Mouse (Mus musculus): ENCODE measurements around the gene Kif2a. TPM values are rescaled to one million over a fixed set of nuclear protein-coding genes. Genes with fewer than 3 reads are reported as not detected.
A peak's percentile ranks its signal among the peaks of the same experiment; 100 is the strongest.

Kif2a gene
- polyA plus RNA-seq, 1 experiment from 2014 or later, result 31.6 TPM

- no peak overlapping the region for H3K27ac ChIP-seq (ENCODE audit: low read depth, low read length)
- H3K9ac ChIP-seq (ENCODE audit: low read length), result no peak overlapping the region
- no peaks in the 10 kb centered on the region for H3K27me3 ChIP-seq (replicated peaks; ENCODE audit: control insufficient read depth, insufficient read depth, low read length)
- no peak for DNase-seq (ENCODE audit: low spot score)
- H3K4me3 ChIP-seq (ENCODE audit: low read depth, low read length), result no peak overlapping the region
- H3K36me3 ChIP-seq (ENCODE audit: control insufficient read depth, insufficient read depth, low read length), result no peaks in the 10 kb centered on the region
- ATAC-seq, result no peak
- H3K4me2 ChIP-seq (ENCODE audit: low read length), result no peak overlapping the region
- H3K4me1 ChIP-seq (ENCODE audit: control insufficient read depth, insufficient read depth, low read length), result no peaks in the 10 kb centered on the region
- H3K9me3 ChIP-seq (replicated peaks; ENCODE audit: control insufficient read depth, low read length), result no peaks in the 10 kb centered on the region
Measured at GRCm38 (mm10) chr13:107031228-107031627, 9.3 kb upstream of the Kif2a start.

DNA sequence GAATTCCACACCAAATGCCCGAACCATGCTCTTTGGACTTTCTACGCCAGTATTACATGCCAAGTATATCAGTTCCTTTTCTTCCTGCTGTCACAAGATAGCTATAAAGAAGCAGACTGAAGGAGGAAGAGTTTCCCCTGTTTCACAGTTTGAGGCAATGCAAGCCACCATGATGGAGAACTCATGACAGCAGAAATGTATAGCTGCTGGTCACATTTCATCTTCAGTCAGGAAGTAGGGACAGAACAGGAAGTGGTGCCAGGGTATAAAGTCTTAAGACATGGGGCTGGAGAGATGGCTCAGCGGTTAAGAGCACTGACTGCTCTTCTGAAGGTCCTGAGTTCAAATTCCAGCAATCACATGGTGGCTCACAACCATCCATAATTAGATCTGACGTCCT lies 5.3 kb upstream of the Kif2a start:
- Histone ChIP-seq H3K9ac (ENCODE audit: low read length) (no peak overlapping the region), H3K9me3 (replicated peaks; ENCODE audit: control insufficient read depth, low read length) (no peaks in the 10 kb centered on the region; the same call in 1 of the 2 replicates), H3K36me3 (ENCODE audit: control insufficient read depth, insufficient read depth, low read length) (no peaks in the 10 kb centered on the region), H3K27ac (ENCODE audit: low read depth, low read length) (no peak overlapping the region), H3K4me2 (ENCODE audit: low read length) (no peak overlapping the region), H3K27me3 (replicated peaks; ENCODE audit: control insufficient read depth, insufficient read depth, low read length) (no peaks in the 10 kb centered on the region), H3K4me3 (ENCODE audit: low read depth, low read length) (no peak overlapping the region), H3K4me1 (ENCODE audit: control insufficient read depth, insufficient read depth, low read length) (no peaks in the 10 kb centered on the region)
- 94% methylated on average over 4 of the region's 4 CpGs for WGBS
- no peak for ATAC-seq
- DNase-seq (ENCODE audit: low spot score), result no peak

DNA sequence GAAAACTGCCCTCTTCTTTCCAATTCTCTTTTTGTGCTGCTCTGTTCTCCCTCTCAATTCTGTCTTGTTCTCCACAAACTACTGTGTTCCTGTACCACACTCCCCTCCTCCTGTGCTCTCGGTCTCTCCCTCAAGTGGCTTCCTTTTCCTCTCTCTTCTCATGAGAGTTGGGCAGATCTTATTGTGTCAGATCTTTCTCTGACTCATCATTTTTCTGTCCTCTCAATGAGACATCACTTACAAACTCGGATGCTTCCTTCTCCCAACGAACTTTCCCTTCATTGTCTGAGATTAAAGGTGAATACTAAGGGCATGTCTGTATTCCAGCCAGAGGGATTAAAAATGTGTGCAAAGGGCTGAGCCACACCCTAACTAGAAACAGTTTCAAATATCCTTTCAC lies 3.7 kb upstream of the Kif2a start:
- ATAC-seq (no peak), DNase-seq (ENCODE audit: low spot score) (no peak)
- Histone ChIP-seq H3K36me3 (ENCODE audit: control insufficient read depth, insufficient read depth, low read length) (no peaks in the 10 kb centered on the region), H3K27me3 (replicated peaks; ENCODE audit: control insufficient read depth, insufficient read depth, low read length) (no peaks in the 10 kb centered on the region), H3K9me3 (replicated peaks; ENCODE audit: control insufficient read depth, low read length) (no peaks in the 10 kb centered on the region; the same call in 1 of the 2 replicates), H3K4me2 (ENCODE audit: low read length) (no peak overlapping the region), H3K4me3 (ENCODE audit: low read depth, low read length) (no peak overlapping the region), H3K27ac (ENCODE audit: low read depth, low read length) (no peak overlapping the region), H3K9ac (ENCODE audit: low read length) (no peak overlapping the region), H3K4me1 (ENCODE audit: control insufficient read depth, insufficient read depth, low read length) (no peaks in the 10 kb centered on the region)
- 85% methylated on average over 3 of the region's 3 CpGs for WGBS

DNA sequence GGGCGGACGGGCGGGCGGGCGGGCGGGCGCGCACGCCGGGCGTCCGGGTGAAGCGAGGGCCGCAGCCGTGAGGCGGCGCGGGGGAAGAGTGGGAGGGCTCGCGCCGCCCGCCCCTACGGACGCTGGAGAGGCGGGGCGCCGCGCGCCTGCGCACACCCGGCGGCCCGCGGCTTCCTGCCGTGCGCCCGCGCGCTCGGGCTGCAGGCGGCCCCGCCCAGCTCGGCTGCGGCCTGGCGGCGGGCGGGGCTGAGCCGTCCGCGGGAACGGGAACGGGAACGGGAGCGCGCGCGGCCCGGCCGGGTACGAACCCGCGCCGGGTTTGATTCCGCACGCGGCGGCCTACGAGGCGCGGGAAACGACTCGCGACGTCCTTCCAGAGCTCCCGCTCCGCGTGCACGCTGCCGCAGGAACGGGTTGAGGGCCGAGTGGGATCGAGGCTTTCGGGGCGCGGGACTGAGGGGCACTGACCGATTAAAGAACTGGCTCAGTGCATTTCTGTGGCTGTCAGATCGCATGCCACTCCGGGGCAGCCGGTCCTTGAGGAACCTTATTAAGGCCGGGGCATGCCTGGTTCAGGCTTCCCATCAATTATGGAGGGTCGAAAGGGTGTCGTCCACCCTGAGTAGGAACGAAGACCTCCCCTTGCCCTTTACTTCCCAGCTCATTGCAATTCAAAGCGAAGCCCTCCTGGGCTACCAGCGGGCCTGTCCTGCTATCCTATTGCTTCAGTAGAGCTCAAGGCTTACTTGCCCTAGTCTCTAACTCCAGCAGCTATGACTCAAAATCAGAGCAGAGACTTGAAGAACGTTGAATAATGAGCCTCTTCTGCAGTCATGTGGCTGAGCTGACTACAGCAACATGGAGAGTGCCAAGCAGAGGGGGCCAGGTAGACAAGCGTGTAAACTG lies 593 bp upstream of the Kif2a start:
- DNase-seq (ENCODE audit: low spot score) (peak; percentile 94), ATAC-seq (peak; percentile 96)
- Histone ChIP-seq H3K4me2 (ENCODE audit: low read length) (peak overlapping the region; percentile 51), H3K9me3 (replicated peaks; ENCODE audit: control insufficient read depth, low read length) (no peaks in the 10 kb centered on the region; the same call in 1 of the 2 replicates), H3K4me1 (ENCODE audit: control insufficient read depth, insufficient read depth, low read length) (0 out of 2 replicates have a peak, but pooled peaks cover 4% of the 10 kb centered on the region), H3K9ac (ENCODE audit: low read length) (peak overlapping the region; percentile 93), H3K27ac (ENCODE audit: low read depth, low read length) (peak overlapping the region; percentile 97), H3K36me3 (ENCODE audit: control insufficient read depth, insufficient read depth, low read length) (0 out of 2 replicates have a peak, but pooled peaks cover 6% of the 10 kb centered on the region), H3K27me3 (replicated peaks; ENCODE audit: control insufficient read depth, insufficient read depth, low read length) (no peaks in the 10 kb centered on the region), H3K4me3 (ENCODE audit: low read depth, low read length) (peak overlapping the region; percentile 92)
- 2% methylated on average over 67 of the region's 97 CpGs for WGBS

DNA sequence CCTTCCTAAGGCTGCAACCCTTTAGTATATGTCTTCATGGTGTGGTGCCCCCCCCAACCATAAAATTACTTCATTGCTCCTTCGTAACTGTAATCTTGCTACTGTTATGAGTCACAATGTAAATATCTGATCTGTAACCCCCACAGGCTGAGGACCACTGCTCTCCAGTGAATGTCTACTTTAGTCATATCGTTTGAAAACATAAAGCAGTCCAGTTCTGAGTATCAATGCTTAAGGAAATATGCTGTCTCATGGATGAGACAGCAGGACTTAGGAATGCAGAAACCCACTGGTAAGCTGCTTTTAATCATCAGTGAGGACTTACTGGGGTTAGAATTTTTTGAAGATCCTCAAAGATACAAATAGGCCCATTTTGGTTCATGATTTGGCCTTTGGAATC lies 2.5 kb downstream of the Kif2a start:
- no peaks in the 10 kb centered on the region for H3K27me3 ChIP-seq (replicated peaks; ENCODE audit: control insufficient read depth, insufficient read depth, low read length)
- ATAC-seq (no peak), DNase-seq (ENCODE audit: low spot score) (no peak)
- H3K36me3 ChIP-seq (ENCODE audit: control insufficient read depth, insufficient read depth, low read length), result 0 out of 2 replicates have a peak, but pooled peaks cover 6% of the 10 kb centered on the region
- H3K4me1 ChIP-seq (ENCODE audit: control insufficient read depth, insufficient read depth, low read length), result 0 out of 2 replicates have a peak, but pooled peaks cover 4% of the 10 kb centered on the region
- H3K9me3 ChIP-seq (replicated peaks; ENCODE audit: control insufficient read depth, low read length), result no peaks in the 10 kb centered on the region; the same call in 1 of the 2 replicates
- WGBS, result 89% methylated on average over 2 of the region's 2 CpGs
- H3K4me3 ChIP-seq (ENCODE audit: low read depth, low read length), result no peak overlapping the region
- no peak overlapping the region for H3K9ac ChIP-seq (ENCODE audit: low read length)
- no peak overlapping the region for H3K27ac ChIP-seq (ENCODE audit: low read depth, low read length)
- H3K4me2 ChIP-seq (ENCODE audit: low read length), result peak overlapping the region; percentile 26; the same call in 1 of the 2 replicates

GRCm38 (mm10) chr13:107013926-107014325 lies 8.0 kb downstream of the Kif2a start:
- Histone ChIP-seq H3K36me3 (ENCODE audit: control insufficient read depth, insufficient read depth, low read length) (0 out of 2 replicates have a peak, but pooled peaks cover under 1% of the 10 kb centered on the region), H3K9me3 (replicated peaks; ENCODE audit: control insufficient read depth, low read length) (no peaks in the 10 kb centered on the region), H3K27me3 (replicated peaks; ENCODE audit: control insufficient read depth, insufficient read depth, low read length) (no peaks in the 10 kb centered on the region), H3K4me2 (ENCODE audit: low read length) (no peak overlapping the region), H3K9ac (ENCODE audit: low read length) (no peak overlapping the region), H3K27ac (ENCODE audit: low read depth, low read length) (no peak overlapping the region), H3K4me1 (ENCODE audit: control insufficient read depth, insufficient read depth, low read length) (peaks cover 6% of the 10 kb centered on the region; the same call in 1 of the 2 replicates), H3K4me3 (ENCODE audit: low read depth, low read length) (no peak overlapping the region)
- WGBS, result 51% methylated on average over 2 of the region's 2 CpGs
- ATAC-seq, result no peak
- DNase-seq (ENCODE audit: low spot score), result no peak

DNA sequence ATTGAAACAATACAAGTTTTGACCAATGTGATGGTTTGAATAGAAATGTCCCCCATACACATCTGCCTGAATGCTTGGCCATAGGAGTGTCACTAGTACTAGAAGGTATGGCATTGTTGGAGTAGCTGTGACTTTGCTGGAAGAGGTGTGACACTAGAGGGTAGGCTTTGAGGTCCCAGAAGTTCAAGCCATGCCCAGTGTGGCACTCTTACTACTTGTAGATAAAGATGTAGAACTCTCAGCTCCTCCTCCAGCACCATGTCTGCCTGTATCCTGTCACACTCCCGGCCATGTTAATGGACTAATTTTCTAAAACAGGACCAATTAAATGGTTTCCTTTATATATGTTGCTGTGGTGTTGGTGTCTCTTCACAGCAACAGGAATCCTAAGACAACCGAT lies 10.3 kb downstream of the Kif2a start:
- Histone ChIP-seq H3K27me3 (replicated peaks; ENCODE audit: control insufficient read depth, insufficient read depth, low read length) (no peaks in the 10 kb centered on the region), H3K9me3 (replicated peaks; ENCODE audit: control insufficient read depth, low read length) (no peaks in the 10 kb centered on the region), H3K27ac (ENCODE audit: low read depth, low read length) (no peak overlapping the region), H3K36me3 (ENCODE audit: control insufficient read depth, insufficient read depth, low read length) (no peaks in the 10 kb centered on the region), H3K4me2 (ENCODE audit: low read length) (no peak overlapping the region), H3K4me1 (ENCODE audit: control insufficient read depth, insufficient read depth, low read length) (peaks cover 6% of the 10 kb centered on the region; the same call in 1 of the 2 replicates), H3K9ac (ENCODE audit: low read length) (no peak overlapping the region), H3K4me3 (ENCODE audit: low read depth, low read length) (no peak overlapping the region)
- ATAC-seq (no peak), DNase-seq (ENCODE audit: low spot score) (no peak)
- 70% methylated on average over 2 of the region's 2 CpGs for WGBS

DNA sequence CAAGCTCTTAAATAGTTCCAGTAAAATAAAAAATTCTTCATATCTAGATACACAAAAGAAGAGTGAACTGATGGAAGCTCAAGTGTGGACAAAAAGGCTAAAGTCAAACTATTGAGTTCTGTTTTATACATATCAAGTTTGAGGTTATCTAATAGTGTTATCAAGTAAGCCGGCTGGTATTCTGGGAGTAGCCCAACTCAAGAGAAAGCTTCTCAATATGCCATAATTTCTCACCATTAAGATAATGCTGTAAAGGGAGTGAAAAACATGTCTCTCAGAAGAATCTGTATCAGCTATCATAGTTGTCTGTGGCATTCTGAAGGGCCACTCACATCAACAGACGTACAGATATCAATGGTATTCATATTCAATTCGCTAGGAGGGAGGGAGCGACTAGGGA lies 13.8 kb downstream of the Kif2a start:
- DNase-seq (ENCODE audit: low spot score), result no peak
- WGBS, result 90% methylated on average over 4 of the region's 4 CpGs
- peaks cover under 1% of the 10 kb centered on the region; the same call in 1 of the 2 replicates for H3K4me1 ChIP-seq (ENCODE audit: control insufficient read depth, insufficient read depth, low read length)

GRCm38 (mm10) chr13:107003211-107003610 lies 18.7 kb downstream of the Kif2a start:
- H3K9me3 ChIP-seq (replicated peaks; ENCODE audit: control insufficient read depth, low read length), result no peaks in the 10 kb centered on the region
- no peaks in the 10 kb centered on the region for H3K27me3 ChIP-seq (replicated peaks; ENCODE audit: control insufficient read depth, insufficient read depth, low read length)
- WGBS, result 94% methylated on average over 2 of the region's 2 CpGs
- H3K4me2 ChIP-seq (ENCODE audit: low read length), result no peak overlapping the region
- no peaks in the 10 kb centered on the region for H3K4me1 ChIP-seq (ENCODE audit: control insufficient read depth, insufficient read depth, low read length)
- no peaks in the 10 kb centered on the region for H3K36me3 ChIP-seq (ENCODE audit: control insufficient read depth, insufficient read depth, low read length)
- H3K27ac ChIP-seq (ENCODE audit: low read depth, low read length), result no peak overlapping the region
- no peak overlapping the region for H3K4me3 ChIP-seq (ENCODE audit: low read depth, low read length)
- DNase-seq (ENCODE audit: low spot score) (no peak), ATAC-seq (no peak)
- no peak overlapping the region for H3K9ac ChIP-seq (ENCODE audit: low read length)

More for the DNA sequence above, 13.8 kb downstream of the Kif2a start:
- Histone ChIP-seq H3K4me2 (ENCODE audit: low read length) (no peak overlapping the region), H3K4me3 (ENCODE audit: low read depth, low read length) (no peak overlapping the region), H3K9ac (ENCODE audit: low read length) (no peak overlapping the region), H3K9me3 (replicated peaks; ENCODE audit: control insufficient read depth, low read length) (no peaks in the 10 kb centered on the region), H3K36me3 (ENCODE audit: control insufficient read depth, insufficient read depth, low read length) (no peaks in the 10 kb centered on the region), H3K27ac (ENCODE audit: low read depth, low read length) (no peak overlapping the region), H3K27me3 (replicated peaks; ENCODE audit: control insufficient read depth, insufficient read depth, low read length) (no peaks in the 10 kb centered on the region)
- no peak for ATAC-seq

Data from forebrain, embryonic 14.5 days (tissue).